Mouse (Mus musculus) hindbrain, postnatal 0 days (tissue): ENCODE measurements around the gene Polr2e. TPM values are rescaled to one million over a fixed set of nuclear protein-coding genes. Genes with fewer than 3 reads are reported as not detected.

Source experiments
- ATAC-seq: fragments of 200-750 bp; cut with Nextera tagmentation; 2 replicates; pipeline ENCODE4 v1.8.0; 2017; ENCODE audit warnings: mild to moderate bottlenecking, moderate TSS enrichment, moderate library complexity
- DNase-seq: peaks from one replicate; pipeline ENCODE4 v3.0.0-alpha.2; 2015; ENCODE audit warnings: low spot score
- H3K27ac ChIP-seq: fragments of 300-500 bp; sonication (generic); 2 replicates; pipeline ENCODE4 v1.5.1; 2014; ENCODE audit warnings: mild to moderate bottlenecking
- H3K27me3 ChIP-seq: fragments of 300-500 bp; sonication (generic); 2 replicates; pipeline ENCODE4 v1.6.1; 2014; ENCODE audit warnings: low read length, mixed read lengths; ENCODE audit not compliant: insufficient read depth
- H3K36me3 ChIP-seq: fragments of 300-500 bp; sonication (generic); 2 replicates; pipeline ENCODE4 v1.6.1; 2014; ENCODE audit warnings: low read length, mixed read lengths; ENCODE audit not compliant: insufficient read depth
- H3K4me1 ChIP-seq: fragments of 300-500 bp; sonication (generic); 2 replicates; pipeline ENCODE4 v1.6.1; 2014; ENCODE audit warnings: antibody characterized with exemption, low read length, mixed read lengths; ENCODE audit not compliant: insufficient read depth
- H3K4me2 ChIP-seq: fragments of 300-500 bp; sonication (generic); 2 replicates; pipeline ENCODE4 v1.6.1; 2014; ENCODE audit warnings: low read depth, mild to moderate bottlenecking, low read length, moderate library complexity, mixed read lengths
- H3K4me3 ChIP-seq: fragments of 300-500 bp; sonication (generic); 2 replicates; pipeline ENCODE4 v1.5.1; 2014; ENCODE audit warnings: low read length
- H3K9ac ChIP-seq: fragments of 300-500 bp; sonication (generic); replicated peaks from 2 replicates; pipeline ENCODE4 v1.6.1; 2014; ENCODE audit warnings: mild to moderate bottlenecking, low read length, moderate library complexity, mixed read lengths
- H3K9me3 ChIP-seq: fragments of 300-500 bp; sonication (generic); 2 replicates; pipeline ENCODE4 v1.6.1; 2016; ENCODE audit warnings: low read length, mixed read lengths
- CTCF ChIP-seq: IDR thresholded peaks from 2 replicates; pipeline ENCODE4 v1.5.1; 2016; ENCODE audit warnings: antibody characterized with exemption, control low read depth, low read depth
- WGBS: fragments of 180-500 bp; shearing (Covaris S2); extraction: QIAGEN DNeasy Blood & Tissue Kit; methylation state at CpG from one replicate; pipeline ENCODE4 v1.1.7; 2014; 5-methylcytosine and 5-hydroxymethylcytosine counted together
- polyA plus RNA-seq: library from polyadenylated mRNA; unstranded; fragments of >200 nt; fragmentation: Nextera tagmentation; extraction: Ambion mirVana; gene quantifications from 2 replicates; pipeline ENCODE4 v1.2.1, GENCODE M21; 2015
- total RNA-seq: library from RNA; depleted of rRNA; stranded (reverse); fragments of >200 nt; gene quantifications from 2 replicates; pipeline ENCODE4 v1.2.3, GENCODE M21; 2014

Polr2e gene
- total and polyA plus RNA-seq, 2 experiments from 2014 or later: 100 to 143 TPM

- ATAC-seq: peak; percentile 80
Measured at GRCm38 (mm10) chr10:79997034-79997760, 42.4 kb downstream of the Polr2e start.

GRCm38 (mm10) chr10:79996272-79997033 lies 43.1 kb downstream of the Polr2e start, which contains the start of gene Abca7:
TSS of gene Abca7 (plus strand) at chr10:79996494.
- under 1% methylated on average over 34 of the region's 34 CpGs for WGBS
- Histone ChIP-seq H3K4me2 (peak within 1 kb of the TSS; percentile 79), H3K27ac (peak within 1 kb of the TSS; percentile 41), H3K36me3 (no peaks in the 10 kb centered on the region), H3K27me3 (no peaks in the 10 kb centered on the region), H3K9ac (peak within 1 kb of the TSS; percentile 38; the same call in 1 of the 2 replicates), H3K9me3 (no peaks in the 10 kb centered on the region), H3K4me3 (peak within 1 kb of the TSS; percentile 46), H3K4me1 (peaks cover 6% of the 10 kb centered on the region; the same call in 1 of the 2 replicates)
- DNase-seq (peak; percentile 99), ATAC-seq (peak; percentile 92)
- TF ChIP-seq CTCF: peak; percentile 23

More at GRCm38 (mm10) chr10:79997034-79997760, 42.4 kb downstream of the Polr2e start:
- H3K9ac ChIP-seq: 0 out of 2 replicates have a peak overlapping the region, but pooled peaks have one; percentile 28
- no peak for TF ChIP-seq CTCF
- H3K27me3 ChIP-seq: 0 out of 2 replicates have a peak, but pooled peaks cover 5% of the 10 kb centered on the region
- H3K4me3 ChIP-seq: peak overlapping the region; percentile 46
- H3K4me2 ChIP-seq: peak overlapping the region; percentile 79
- H3K4me1 ChIP-seq: peaks cover 6% of the 10 kb centered on the region; the same call in 1 of the 2 replicates
- H3K27ac ChIP-seq: peak overlapping the region; percentile 41; the same call in 1 of the 2 replicates
- H3K36me3 ChIP-seq: no peaks in the 10 kb centered on the region
- DNase-seq: peak; percentile 90
- H3K9me3 ChIP-seq: no peaks in the 10 kb centered on the region
- WGBS: under 1% methylated on average over 35 of the region's 35 CpGs

- no peak overlapping the region for H3K4me3 ChIP-seq
- 91% methylated on average over 1 of the region's 1 CpGs for WGBS
Measured at GRCm38 (mm10) chr10:79995636-79996035, 44.0 kb downstream of the Polr2e start.

GRCm38 (mm10) chr10:79994397-79995115 lies 45.0 kb downstream of the Polr2e start:
- no peak for ATAC-seq
- peaks cover 6% of the 10 kb centered on the region; the same call in 1 of the 2 replicates for H3K27me3 ChIP-seq
- 70% methylated on average over 16 of the region's 16 CpGs for WGBS
- peaks cover 6% of the 10 kb centered on the region; the same call in 1 of the 2 replicates for H3K4me1 ChIP-seq
- H3K4me3 ChIP-seq: no peak overlapping the region
- no peak overlapping the region for H3K27ac ChIP-seq
- no peaks in the 10 kb centered on the region for H3K9me3 ChIP-seq
- H3K4me2 ChIP-seq: no peak overlapping the region
- DNase-seq: peak; percentile 23
- no peak overlapping the region for H3K9ac ChIP-seq
- TF ChIP-seq CTCF: no peak
- H3K36me3 ChIP-seq: no peaks in the 10 kb centered on the region

More at GRCm38 (mm10) chr10:79995636-79996035, 44.0 kb downstream of the Polr2e start:
- H3K9ac ChIP-seq: no peak overlapping the region
- peaks cover 6% of the 10 kb centered on the region; the same call in 1 of the 2 replicates for H3K4me1 ChIP-seq
- H3K27ac ChIP-seq: no peak overlapping the region
- no peaks in the 10 kb centered on the region for H3K9me3 ChIP-seq
- no peak overlapping the region for H3K4me2 ChIP-seq
- H3K36me3 ChIP-seq: no peaks in the 10 kb centered on the region
- no peak for TF ChIP-seq CTCF
- H3K27me3 ChIP-seq: no peaks in the 10 kb centered on the region
- DNase-seq (no peak), ATAC-seq (no peak)

- H3K36me3 ChIP-seq: no peaks in the 10 kb centered on the region
- H3K27me3 ChIP-seq: peaks cover 22% of the 10 kb centered on the region
- ATAC-seq (no peak), DNase-seq (no peak)
- H3K9ac ChIP-seq: no peak overlapping the region
- 89% methylated on average over 6 of the region's 6 CpGs for WGBS
- peak; percentile 30; the same call in 1 of the 2 replicates for TF ChIP-seq CTCF
- no peaks in the 10 kb centered on the region for H3K4me1 ChIP-seq
- H3K9me3 ChIP-seq: no peaks in the 10 kb centered on the region
- no peak overlapping the region for H3K4me3 ChIP-seq
- H3K27ac ChIP-seq: no peak overlapping the region
- no peak overlapping the region for H3K4me2 ChIP-seq
Measured at GRCm38 (mm10) chr10:79991548-79991947, 48.0 kb downstream of the Polr2e start.

- H3K9ac ChIP-seq: no peak overlapping the region
- H3K9me3 ChIP-seq: no peaks in the 10 kb centered on the region
- DNase-seq (no peak), ATAC-seq (no peak)
- H3K36me3 ChIP-seq: no peaks in the 10 kb centered on the region
- no peak overlapping the region for H3K27ac ChIP-seq
- no peak overlapping the region for H3K4me3 ChIP-seq
- H3K4me1 ChIP-seq: peaks cover 3% of the 10 kb centered on the region
- no peak overlapping the region for H3K4me2 ChIP-seq
- WGBS: 64% methylated on average over 12 of the region's 12 CpGs
- TF ChIP-seq CTCF: no peak
- peaks cover 22% of the 10 kb centered on the region for H3K27me3 ChIP-seq
Measured at GRCm38 (mm10) chr10:79991099-79991498, 48.5 kb downstream of the Polr2e start.
